Mouse (Mus musculus) R1 (cell line): Measurements from ENCODE around the gene Dusp6.

ENCODE experiments used
- DNase-seq: peaks from one replicate; pipeline ENCODE4 v3.0.0-alpha.2; 2018; ENCODE audit warnings: low read depth, low spot score

Gene Dusp6

GRCm38 (mm10) chr10:99244655-99245260, 18.3 kb upstream of the Dusp6 start:
- DNase-seq: no peak

- DNase-seq: no peak
Observed at GRCm38 (mm10) chr10:99246797-99247508, 16.1 kb upstream of the Dusp6 start.

- DNase-seq: no peak
Observed at GRCm38 (mm10) chr10:99250874-99251281, 12.2 kb upstream of the Dusp6 start.

GRCm38 (mm10) chr10:99253412-99253811, 9.6 kb upstream of the Dusp6 start:
- DNase-seq: no peak

- no peak for DNase-seq
Observed at GRCm38 (mm10) chr10:99255830-99256570, 7.0 kb upstream of the Dusp6 start.

- no peak for DNase-seq
Observed at GRCm38 (mm10) chr10:99257531-99257930, 5.5 kb upstream of the Dusp6 start.

- no peak for DNase-seq
Observed at GRCm38 (mm10) chr10:99259840-99260239, 3.2 kb upstream of the Dusp6 start.

GRCm38 (mm10) chr10:99261151-99261635, 1.8 kb upstream of the Dusp6 start:
- peak; percentile 91 for DNase-seq

- DNase-seq: peak; percentile 88
Observed at GRCm38 (mm10) chr10:99261636-99262318, 1.3 kb upstream of the Dusp6 start.

- DNase-seq: no peak
Observed at GRCm38 (mm10) chr10:99262319-99262866, 638 bp upstream of the Dusp6 start.

GRCm38 (mm10) chr10:99263419-99264221, 589 bp downstream of the Dusp6 start:
- peak; percentile 46 for DNase-seq

- peak; percentile 29 for DNase-seq
Observed at GRCm38 (mm10) chr10:99264301-99265010, 1.4 kb downstream of the Dusp6 start.

GRCm38 (mm10) chr10:99265011-99265694, 2.1 kb downstream of the Dusp6 start:
- DNase-seq: peak; percentile 84

GRCm38 (mm10) chr10:99266025-99266424, 3.0 kb downstream of the Dusp6 start:
- DNase-seq: no peak

GRCm38 (mm10) chr10:99267621-99268020, 4.6 kb downstream of the Dusp6 start:
- DNase-seq: no peak

- peak; percentile 51 for DNase-seq
Observed at GRCm38 (mm10) chr10:99268421-99269300, 5.6 kb downstream of the Dusp6 start.

GRCm38 (mm10) chr10:99269301-99269701, 6.3 kb downstream of the Dusp6 start:
- peak; percentile 60 for DNase-seq

- no peak for DNase-seq
Observed at GRCm38 (mm10) chr10:99269704-99270103, 6.7 kb downstream of the Dusp6 start.
